Mouse (Mus musculus) CH12.LX (cell line): ENCODE data around the gene Kcnk18. TPM values are rescaled to one million over a fixed set of nuclear protein-coding genes. Genes with fewer than 3 reads are reported as not detected.
A peak's percentile ranks its signal among the peaks of the same experiment; 100 is the strongest.

Experiments
- DNase-seq: peaks from one replicate; pipeline ENCODE4 v3.0.0-alpha.2; 2013; ENCODE audit errors: extremely low read depth
- H3K27ac ChIP-seq: 2 replicates; pipeline ENCODE4 v1.5.1; 2012; ENCODE audit warnings: low read depth, mild to moderate bottlenecking, control low read depth, moderate library complexity; ENCODE audit not compliant: insufficient read depth
- H3K27me3 ChIP-seq: replicated peaks from 2 replicates; pipeline ENCODE3; 2012; ENCODE audit warnings: inconsistent platforms
- H3K36me3 ChIP-seq, 2 experiments: replicated peaks in 1 of 2; 2 replicates each; pipeline versions ENCODE3 to v1.6.1; 2012; ENCODE audit warnings: inconsistent platforms in 1 of 2, low read length in 1 of 2, mild to moderate bottlenecking in 1 of 2, mixed read lengths in 1 of 2, moderate library complexity in 1 of 2; ENCODE audit not compliant: control insufficient read depth in 1 of 2, insufficient read depth in 1 of 2
- H3K4me1 ChIP-seq, 2 experiments: 2 replicates each; pipeline ENCODE4 v1.6.1; 2012; ENCODE audit warnings: inconsistent platforms in 1 of 2, moderate library complexity in 1 of 2; ENCODE audit not compliant: insufficient read depth in 2 of 2, control insufficient read depth in 1 of 2
- H3K4me2 ChIP-seq: 2 replicates; pipeline ENCODE4 v1.6.1; 2012; ENCODE audit warnings: low read depth, mild to moderate bottlenecking, control low read depth; ENCODE audit not compliant: poor library complexity, insufficient read depth, severe bottlenecking
- H3K4me3 ChIP-seq, 3 experiments: fragments of 150-350 bp in 1 of 3; sonication (generic) in 1 of 3; replicated peaks in 1 of 3; 2 replicates each; pipeline versions ENCODE3 to v1.5.1; 2011 to 2012; ENCODE audit warnings: low read depth in 2 of 3, low read length in 2 of 3, mild to moderate bottlenecking in 2 of 3, moderate library complexity in 2 of 3, control low read depth in 1 of 3, improper control_type of control experiment in 1 of 3, inconsistent platforms in 1 of 3, mixed read lengths in 1 of 3; ENCODE audit not compliant: poor library complexity in 1 of 3
- H3K79me2 ChIP-seq: replicated peaks from 2 replicates; pipeline ENCODE4 v1.6.1; 2012; ENCODE audit warnings: mild to moderate bottlenecking, moderate library complexity; ENCODE audit not compliant: control insufficient read depth, poor library complexity, insufficient read depth, severe bottlenecking; ENCODE audit errors: extremely low read depth
- H3K9ac ChIP-seq: 2 replicates; pipeline ENCODE4 v1.6.1; 2012; ENCODE audit warnings: low read depth, mild to moderate bottlenecking, control low read depth, moderate library complexity; ENCODE audit not compliant: insufficient read depth
- H3K9me3 ChIP-seq: replicated peaks from 2 replicates; pipeline ENCODE3; 2012; ENCODE audit warnings: low read length, inconsistent platforms, mixed read lengths
- BHLHE40 ChIP-seq: IDR thresholded peaks from 2 replicates; pipeline ENCODE4 v1.6.1; 2011; ENCODE audit warnings: mild to moderate bottlenecking, low read depth, low read length, improper control_type of control experiment
- CTCF ChIP-seq, 2 experiments: IDR thresholded peaks in 1 of 2; conservative IDR thresholded peaks in 1 of 2; 2 replicates each; pipeline ENCODE4 v1.5.1; 2011 to 2012; ENCODE audit warnings: low read depth in 2 of 2, low read length in 2 of 2, improper control_type of control experiment in 1 of 2, inconsistent platforms in 1 of 2, mild to moderate bottlenecking in 1 of 2, moderate library complexity in 1 of 2
- EP300 ChIP-seq: IDR thresholded peaks from 2 replicates; pipeline ENCODE4 v1.6.1; 2011; ENCODE audit warnings: low read length, improper control_type of control experiment
- JUN ChIP-seq: IDR thresholded peaks from 2 replicates; pipeline ENCODE4 v1.6.1; 2011; ENCODE audit warnings: low read depth, mild to moderate bottlenecking, low read length, improper control_type of control experiment, moderate library complexity; ENCODE audit not compliant: insufficient read depth
- KAT2A ChIP-seq: IDR thresholded peaks from 2 replicates; pipeline ENCODE4 v1.6.1; 2012; ENCODE audit warnings: low read length, improper control_type of control experiment, inconsistent platforms; ENCODE audit not compliant: insufficient replicate concordance
- MAX ChIP-seq: IDR thresholded peaks from 2 replicates; pipeline ENCODE4 v1.6.1; 2011; ENCODE audit warnings: low read length, improper control_type of control experiment
- MYC ChIP-seq: IDR thresholded peaks from 2 replicates; pipeline ENCODE4 v1.6.1; 2011; ENCODE audit warnings: low read depth, mild to moderate bottlenecking, improper control_type of control experiment, low read length
- NELFE ChIP-seq: IDR thresholded peaks from 2 replicates; pipeline ENCODE4 v1.6.1; 2011; ENCODE audit warnings: low read depth, low read length, improper control_type of control experiment
- NRF1 ChIP-seq: IDR thresholded peaks from 2 replicates; pipeline ENCODE4 v1.6.1; 2014; ENCODE audit warnings: low read depth, mild to moderate bottlenecking, inconsistent platforms, low read length, improper control_type of control experiment, moderate library complexity
- RAD21 ChIP-seq: IDR thresholded peaks from 2 replicates; pipeline ENCODE4 v1.6.1; 2011; ENCODE audit warnings: low read depth, mild to moderate bottlenecking, low read length, improper control_type of control experiment, moderate library complexity
- SMC3 ChIP-seq: IDR thresholded peaks from 2 replicates; pipeline ENCODE4 v1.6.1; 2011; ENCODE audit warnings: low read depth, low read length, improper control_type of control experiment
- TCF12 ChIP-seq: IDR thresholded peaks from 2 replicates; pipeline ENCODE4 v1.6.1; 2014; ENCODE audit warnings: low read depth, mild to moderate bottlenecking, inconsistent platforms, low read length, improper control_type of control experiment
- USF1 ChIP-seq: IDR thresholded peaks from 2 replicates; pipeline ENCODE4 v1.6.1; 2014; ENCODE audit warnings: low read depth, mild to moderate bottlenecking, inconsistent platforms, low read length, improper control_type of control experiment
- ZC3H11A ChIP-seq: IDR thresholded peaks from 2 replicates; pipeline ENCODE4 v1.6.1; 2012; ENCODE audit warnings: low read depth, mild to moderate bottlenecking, inconsistent platforms, low read length, improper control_type of control experiment
- dilution Hi-C: fragments of 300-500 bp; cut with MboI; formaldehyde crosslinking; loops from 2 replicates; pipeline ENCODE4 v1.14.3; 2020; ENCODE audit warnings: low sequenced_read_pairs; ENCODE audit not compliant: extremely low pct_unique_long_range_greater_than_20kb, extremely low pct_ligation_motif_present
- in situ Hi-C: fragments of 300-500 bp; cut with MboI; formaldehyde crosslinking; loops from 3 replicates; pipeline ENCODE4 v1.14.3; 2019; ENCODE audit warnings: low sequenced_read_pairs, low pct_ligation_motif_present, low pct_unique_long_range_greater_than_20kb, mixed read lengths
- polyA plus RNA-seq: library from polyadenylated mRNA; unstranded; fragments of >175 nt; gene quantifications from 2 replicates; pipeline ENCODE4 v1.2.1, GENCODE M21; 2012; ENCODE audit warnings: low read depth; ENCODE audit not compliant: insufficient read length
- total RNA-seq, 2 experiments: library from RNA; depleted of rRNA; stranded (reverse); fragments of 300-350 nt in 1 of 2; fragments of >200 nt in 1 of 2; gene quantifications; 2 replicates each; pipeline ENCODE4 v1.2.3; 2012 to 2014

Kcnk18 gene
- total and polyA plus RNA-seq, 3 experiments = not detected

DNA sequence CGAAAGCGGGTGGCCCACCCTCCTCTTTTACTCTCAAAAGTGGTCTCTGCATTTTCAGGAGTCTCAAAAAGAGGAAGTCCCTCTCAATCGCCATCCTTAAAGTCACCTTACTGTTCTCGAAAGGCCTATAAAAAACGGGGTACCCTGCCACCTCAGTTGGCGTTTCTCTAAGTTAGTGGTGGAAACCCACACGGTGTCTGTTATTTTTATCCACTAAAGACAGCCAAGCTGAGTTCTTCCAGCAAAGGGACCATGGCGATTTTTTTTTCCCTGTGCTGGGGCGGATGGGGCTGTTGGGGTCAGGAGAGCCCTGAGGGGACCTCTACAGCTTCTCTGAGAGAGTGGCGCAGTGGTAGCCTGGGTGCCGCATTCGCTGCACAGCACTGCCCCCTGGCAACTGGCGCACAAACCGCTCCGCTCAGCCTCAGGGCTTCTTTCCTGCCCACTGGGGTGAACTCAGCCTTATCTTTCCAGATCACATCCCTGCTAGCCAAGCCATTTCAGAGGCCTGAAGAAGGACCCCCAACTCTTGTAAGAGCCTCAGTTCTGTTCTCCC is 22.8 kb upstream of the Kcnk18 start:
- in situ Hi-C loops = no loop called here
- Histone ChIP-seq H3K36me3 (no peaks in the 10 kb centered on the region), H3K9me3 (peaks cover 7% of the 10 kb centered on the region), H3K4me2 (no peak overlapping the region)
- TF ChIP-seq SMC3 (peak; percentile 86), RAD21 (peak; percentile 80), JUN (no peak), CTCF (conservative IDR thresholded peaks at IDR 0.05 in 1 of 2, IDR thresholded peaks at IDR 0.05 in 1 of 2; ENCODE audit: low read depth in 2 of 2, low read length in 2 of 2) (peak in 1 of 2 experiments; percentile 82; a peak in 2 of 4 replicates), KAT2A (no peak)
- TF ChIP-seq, all 38 proteins: peak for 3
- no peaks in the 10 kb centered on the region for H3K79me2 ChIP-seq
- DNase-seq = peak; percentile 17
- no peaks in the 10 kb centered on the region for H3K4me1 ChIP-seq
- H3K27me3 ChIP-seq = no peaks in the 10 kb centered on the region
- dilution Hi-C loops = no loop called here
- H3K4me3 ChIP-seq = no peak overlapping the region
- no peak overlapping the region for H3K27ac ChIP-seq
- H3K9ac ChIP-seq = no peak overlapping the region

DNA sequence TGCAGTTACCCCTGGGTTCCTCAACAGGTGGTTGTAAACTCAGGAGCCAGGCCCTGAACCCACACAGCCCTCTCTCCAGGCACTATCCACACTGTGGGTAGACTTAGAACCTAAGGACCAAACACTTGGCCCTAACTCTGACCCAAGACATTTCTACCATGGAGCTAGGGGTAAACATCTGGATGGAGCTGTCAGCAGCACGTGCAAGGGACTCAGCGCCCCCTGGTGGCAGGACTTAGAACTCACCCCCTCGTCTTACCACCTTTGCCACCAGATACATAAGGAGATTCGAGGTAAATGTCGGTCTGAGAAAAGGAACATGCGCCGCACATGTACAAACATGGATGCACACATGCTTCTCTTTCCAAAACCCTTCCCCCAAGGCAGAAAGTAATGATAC is 20.9 kb upstream of the Kcnk18 start:
- Histone ChIP-seq H3K27me3 (no peaks in the 10 kb centered on the region), H3K9me3 (peaks cover 7% of the 10 kb centered on the region), H3K27ac (no peak overlapping the region), H3K4me1 (no peaks in the 10 kb centered on the region), H3K4me2 (no peak overlapping the region), H3K79me2 (no peaks in the 10 kb centered on the region), H3K9ac (no peak overlapping the region), H3K36me3 (no peaks in the 10 kb centered on the region), H3K4me3 (no peak overlapping the region)
- TF ChIP-seq CTCF (conservative IDR thresholded peaks at IDR 0.05 in 1 of 2, IDR thresholded peaks at IDR 0.05 in 1 of 2; ENCODE audit: low read depth in 2 of 2, low read length in 2 of 2) (peak; percentile 82 to 89), SMC3 (peak; percentile 88), MAX (peak; percentile 88), EP300 (no peak), USF1 (no peak), NELFE (0 out of 2 replicates have a peak, but pooled peaks have one; percentile 19), RAD21 (peak; percentile 85), BHLHE40 (peak; percentile 98), MYC (peak; percentile 85), TCF12 (no peak), NRF1 (no peak), ZC3H11A (peak; percentile 34; the same call in 1 of the 2 replicates)
- in situ Hi-C loops (no loop called here), dilution Hi-C loops (no loop called here)
- DNase-seq = peak; percentile 65
